Mouse (Mus musculus) stomach, postnatal 0 days (tissue): ENCODE measurements at regions not wholly inside any gene's neighbourhood (a gene's known extent, or its start where the extent isn't known, plus 50 kb on each side); places are given as distances from the start of the nearest gene placed in this dataset.

Experiments
- ATAC-seq: fragments of 200-750 bp; cut with Nextera tagmentation; 2 replicates; pipeline ENCODE4 v1.8.0; 2017; ENCODE audit not compliant: low FRiP score, low TSS enrichment
- DNase-seq: peaks from one replicate; pipeline ENCODE4 v3.0.0-alpha.2; 2016; ENCODE audit warnings: low spot score
- H3K27ac ChIP-seq: fragments of 300-500 bp; sonication (generic); replicated peaks from 2 replicates; pipeline ENCODE4 v1.5.1; 2014; ENCODE audit warnings: mild to moderate bottlenecking, control low read depth
- H3K27me3 ChIP-seq: fragments of 300-500 bp; sonication (generic); 2 replicates; pipeline ENCODE4 v1.6.1; 2014; ENCODE audit warnings: low read length; ENCODE audit not compliant: control insufficient read depth, insufficient read depth
- H3K36me3 ChIP-seq: fragments of 300-500 bp; sonication (generic); 2 replicates; pipeline ENCODE4 v1.6.1; 2014; ENCODE audit warnings: low read length, mixed read lengths; ENCODE audit not compliant: control insufficient read depth, insufficient read depth
- H3K4me1 ChIP-seq: fragments of 300-500 bp; sonication (generic); replicated peaks from 2 replicates; pipeline ENCODE4 v1.6.1; 2014; ENCODE audit warnings: antibody characterized with exemption; ENCODE audit not compliant: control insufficient read depth, insufficient read depth
- H3K4me2 ChIP-seq: fragments of 300-500 bp; sonication (generic); replicated peaks from 2 replicates; pipeline ENCODE4 v1.6.1; 2014; ENCODE audit warnings: low read depth, mild to moderate bottlenecking, control low read depth, moderate library complexity
- H3K4me3 ChIP-seq: fragments of 300-500 bp; sonication (generic); 2 replicates; pipeline ENCODE4 v1.5.1; 2014; ENCODE audit warnings: low read depth, low read length, control low read depth
- H3K9ac ChIP-seq: fragments of 300-500 bp; sonication (generic); 2 replicates; pipeline ENCODE4 v1.6.1; 2014; ENCODE audit warnings: mild to moderate bottlenecking, low read length, control low read depth, mixed read lengths
- H3K9me3 ChIP-seq: fragments of 300-500 bp; sonication (generic); 2 replicates; pipeline ENCODE4 v1.6.1; 2016; ENCODE audit warnings: low read length; ENCODE audit not compliant: control insufficient read depth
- CTCF ChIP-seq: IDR thresholded peaks from 2 replicates; pipeline ENCODE4 v1.5.1; 2016; ENCODE audit warnings: antibody characterized with exemption, low read depth, mild to moderate bottlenecking, moderate library complexity
- EP300 ChIP-seq: optimal IDR thresholded peaks from 2 replicates; pipeline ENCODE3; 2016; ENCODE audit warnings: antibody characterized with exemption
- WGBS: fragments of 180-500 bp; shearing (Covaris S2); extraction: QIAGEN DNeasy Blood & Tissue Kit; methylation state at CpG from one replicate; pipeline ENCODE4 v1.1.7; 2014; 5-methylcytosine and 5-hydroxymethylcytosine counted together

DNA sequence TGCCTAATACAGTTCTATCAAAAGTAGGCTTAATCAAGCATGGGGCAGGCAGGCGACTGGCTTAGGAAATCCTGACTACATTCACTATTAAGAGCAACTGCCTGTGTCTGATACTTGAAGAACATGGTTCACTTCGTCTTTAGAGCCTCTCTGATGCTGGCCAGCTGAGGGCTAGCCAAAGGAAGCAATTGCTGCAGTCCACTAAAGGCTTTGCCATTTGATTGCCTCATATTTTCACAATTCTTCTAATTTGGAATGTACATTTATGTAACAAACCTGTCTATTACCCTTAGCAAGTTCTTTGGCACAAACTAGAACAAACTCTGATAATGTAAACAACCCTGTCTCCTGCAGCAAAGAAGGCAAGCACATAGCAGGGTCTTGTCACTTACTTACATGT is 505.2 kb downstream of the Nfib start:
- Histone ChIP-seq H3K27me3 (no peaks in the 10 kb centered on the region), H3K4me2 (no peak overlapping the region), H3K9me3 (no peaks in the 10 kb centered on the region), H3K27ac (no peak overlapping the region), H3K9ac (no peak overlapping the region), H3K4me1 (no peaks in the 10 kb centered on the region), H3K4me3 (no peak overlapping the region), H3K36me3 (no peaks in the 10 kb centered on the region)
- 57% methylated on average over 2 of the region's 2 CpGs for WGBS
- no peak for ATAC-seq
- no peak for DNase-seq
- TF ChIP-seq EP300 (no peak), CTCF (no peak)

- TF ChIP-seq CTCF (no peak), EP300 (no peak)
- no peak for ATAC-seq
Observed at GRCm38 (mm10) chr4:82199118-82199517, 506.4 kb downstream of the Nfib start.

GRCm38 (mm10) chr4:82197611-82198010 is 507.9 kb downstream of the Nfib start:
- Histone ChIP-seq H3K4me1 (no peaks in the 10 kb centered on the region), H3K27me3 (no peaks in the 10 kb centered on the region), H3K4me3 (no peak overlapping the region), H3K9me3 (no peaks in the 10 kb centered on the region), H3K27ac (no peak overlapping the region), H3K4me2 (no peak overlapping the region), H3K36me3 (no peaks in the 10 kb centered on the region), H3K9ac (no peak overlapping the region)
- WGBS = 75% methylated on average over 6 of the region's 6 CpGs
- no peak for ATAC-seq
- DNase-seq = no peak
- TF ChIP-seq CTCF (no peak), EP300 (no peak)

More at GRCm38 (mm10) chr4:82199118-82199517, 506.4 kb downstream of the Nfib start:
- Histone ChIP-seq H3K4me2 (no peak overlapping the region), H3K4me3 (no peak overlapping the region), H3K9me3 (no peaks in the 10 kb centered on the region), H3K27me3 (no peaks in the 10 kb centered on the region), H3K36me3 (no peaks in the 10 kb centered on the region), H3K27ac (no peak overlapping the region), H3K4me1 (no peaks in the 10 kb centered on the region), H3K9ac (no peak overlapping the region)
- no peak for DNase-seq

DNA sequence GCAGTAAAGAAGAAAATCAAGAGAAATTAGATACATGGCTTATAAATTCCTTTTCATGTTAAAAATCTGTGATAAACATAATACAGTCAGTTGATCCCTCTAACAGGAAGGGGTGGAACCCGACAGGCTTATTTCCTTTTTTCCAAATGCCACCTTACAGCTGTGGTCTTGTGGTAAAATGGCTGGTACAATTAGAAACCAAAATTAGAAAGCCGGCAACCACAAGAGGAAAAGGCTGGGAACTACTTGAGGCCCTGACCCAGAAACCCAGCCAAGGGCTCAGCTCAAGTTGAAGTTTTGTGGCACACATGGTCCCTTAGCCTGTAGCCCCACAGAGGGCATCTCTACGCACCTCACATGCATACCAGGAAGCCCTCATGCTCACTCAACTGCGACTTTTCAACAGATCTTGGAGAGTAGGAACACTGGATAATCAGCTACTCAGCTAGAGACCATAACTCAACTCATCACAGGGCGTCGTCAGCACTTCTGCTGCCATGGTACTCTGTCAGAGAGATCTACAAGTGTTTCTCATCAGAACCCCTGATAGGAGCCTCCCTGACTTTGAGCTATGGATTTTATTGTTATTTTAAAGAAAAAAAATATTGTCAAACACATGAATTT is 509.4 kb downstream of the Nfib start:
- 69% methylated on average over 6 of the region's 6 CpGs for WGBS
- H3K4me3 ChIP-seq = no peak overlapping the region
- no peaks in the 10 kb centered on the region for H3K4me1 ChIP-seq
- no peaks in the 10 kb centered on the region for H3K36me3 ChIP-seq
- no peaks in the 10 kb centered on the region for H3K9me3 ChIP-seq
- no peak overlapping the region for H3K4me2 ChIP-seq
- H3K9ac ChIP-seq = no peak overlapping the region
- ATAC-seq (no peak), DNase-seq (no peak)
- no peak overlapping the region for H3K27ac ChIP-seq
- no peaks in the 10 kb centered on the region for H3K27me3 ChIP-seq
- no peak for TF ChIP-seq CTCF
- no peak for TF ChIP-seq EP300

DNA sequence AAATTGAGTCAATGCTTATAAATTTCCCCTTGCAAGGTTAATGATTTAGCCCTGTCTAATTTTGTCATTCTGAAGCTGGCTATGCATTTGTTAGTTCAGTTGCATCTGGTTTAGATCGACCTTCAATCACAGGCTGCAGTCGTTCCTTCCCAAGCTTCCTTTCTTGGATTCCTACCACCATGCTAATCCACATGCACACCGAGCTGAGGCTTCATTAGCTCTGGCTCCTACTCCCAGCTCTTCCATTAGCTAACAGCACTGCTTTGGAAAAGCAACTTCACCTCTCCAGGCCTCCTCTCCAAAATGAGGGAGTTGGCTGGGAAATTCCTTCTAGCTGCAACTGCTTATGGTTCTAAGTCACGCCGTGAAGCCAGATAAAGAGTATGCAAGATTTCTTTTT is 511.6 kb downstream of the Nfib start:
- H3K9ac ChIP-seq = no peak overlapping the region
- TF ChIP-seq EP300 (no peak), CTCF (no peak)
- DNase-seq = no peak
- H3K9me3 ChIP-seq = no peaks in the 10 kb centered on the region
- H3K27me3 ChIP-seq = no peaks in the 10 kb centered on the region
- no peaks in the 10 kb centered on the region for H3K36me3 ChIP-seq
- no peak overlapping the region for H3K4me3 ChIP-seq
- H3K4me1 ChIP-seq = no peaks in the 10 kb centered on the region
- no peak overlapping the region for H3K27ac ChIP-seq
- no peak overlapping the region for H3K4me2 ChIP-seq
- no peak for ATAC-seq
- 72% methylated on average over 5 of the region's 5 CpGs for WGBS

DNA sequence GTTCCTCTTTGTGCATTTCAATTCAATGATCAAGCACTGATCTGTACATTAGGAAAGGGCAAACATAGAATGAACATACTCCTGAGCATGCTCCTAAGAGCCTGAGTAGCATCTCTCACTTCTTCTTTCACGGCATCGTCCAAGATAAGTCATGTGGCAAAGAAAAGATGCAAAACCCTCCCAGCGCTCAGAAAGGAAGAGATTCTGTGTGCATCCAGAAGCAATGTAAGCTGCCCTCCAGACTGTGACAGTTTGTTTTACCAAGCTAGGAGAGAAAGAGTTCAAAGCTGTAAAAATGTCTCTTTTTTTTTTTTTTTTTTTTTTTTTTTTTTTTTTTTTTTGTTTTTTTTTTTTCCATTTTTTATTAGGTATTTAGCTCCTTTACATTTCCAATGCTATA is 518.7 kb downstream of the Nfib start:
- H3K4me3 ChIP-seq = no peak overlapping the region
- H3K27ac ChIP-seq = no peak overlapping the region
- no peak for ATAC-seq
- WGBS = 96% methylated on average over 3 of the region's 3 CpGs
- TF ChIP-seq EP300 (no peak), CTCF (no peak)
- no peaks in the 10 kb centered on the region for H3K4me1 ChIP-seq
- H3K9ac ChIP-seq = no peak overlapping the region
- no peaks in the 10 kb centered on the region for H3K36me3 ChIP-seq
- no peaks in the 10 kb centered on the region for H3K27me3 ChIP-seq
- no peak overlapping the region for H3K4me2 ChIP-seq
- no peak for DNase-seq
- no peaks in the 10 kb centered on the region for H3K9me3 ChIP-seq
